Comparison of ENCODE assay signal across 7 mouse cellular contexts in genomic region chr6:55972998-55973397, GRCm38 (mm10).
DNase-seq lines count a peak whose midpoint lies in the region.

No protein-coding gene starts in this region.

- peak; percentile 42 for DNase-seq in layer of hippocampus, adult 11-12 months (ENCODE audit: low spot score)
- no peak for DNase-seq in layer of hippocampus, adult 9-10 months (ENCODE audit: low spot score)
- DNase-seq in ZHBTc4 (ENCODE audit: low read depth, low spot score): peak; percentile 42
- peak; percentile 62 for DNase-seq in embryo, embryonic 10 days (ENCODE audit: low spot score)
- DNase-seq in kidney, postnatal 14 days: peak; percentile 23
- peak; percentile 83 for DNase-seq in retina, embryonic 14.5 days (ENCODE audit: low spot score)
- DNase-seq in urinary bladder, postnatal 36 days (ENCODE audit: low spot score in 2 of 2): no peak

Comparison
In these comparisons a context has a peak if more than half of its experiments do, and no peak if none do; other contexts are left out.
1. DNase-seq: peak in layer of hippocampus, adult 11-12 months (single experiment), ZHBTc4 (single experiment), embryo, embryonic 10 days (single experiment), kidney, postnatal 14 days (single experiment) and retina, embryonic 14.5 days (single experiment); none in layer of hippocampus, adult 9-10 months (single experiment) and urinary bladder, postnatal 36 days (0 of 2).